29 mouse cellular contexts compared by ENCODE assay signal in the genomic region with DNA sequence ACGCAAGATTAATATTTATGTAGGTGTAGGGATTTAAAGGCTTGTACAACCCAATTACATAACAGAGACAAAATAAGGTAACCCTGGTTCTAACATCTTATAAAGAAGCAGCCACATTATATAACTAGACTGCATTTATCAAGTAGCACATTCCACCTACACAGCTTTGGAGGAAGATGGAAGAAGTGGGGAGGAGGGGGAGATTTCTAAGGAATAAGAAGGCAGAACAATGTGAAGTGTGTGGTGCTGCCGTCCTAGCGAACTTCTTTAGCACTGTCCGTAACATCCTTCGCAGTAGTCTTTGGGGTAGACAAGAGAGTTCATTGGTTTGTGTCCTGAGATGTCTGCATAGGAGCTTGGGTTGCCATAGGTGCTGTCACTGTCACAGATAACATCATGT.
A peak's percentile ranks its signal among the peaks of the same experiment; 100 is the strongest.
DNase-seq lines count a peak whose midpoint lies in the region; ATAC-seq and TF ChIP-seq lines count a peak whose summit lies in the region.
"Had no signal": no experiment of that assay in that cellular context is flagged by ENCODE, and none has a peak within 500 bp of the region (broad histone marks: within the 10 kb centered on the region; RNA-seq: fewer than 3 reads in every experiment).

No protein-coding gene starts in this region.

- TF ChIP-seq POLR2A in olfactory bulb, adult 2 months (IDR thresholded peaks at IDR 0.05; ENCODE audit: insufficient read depth, low read depth, low read length) = no peak

- H3K27ac ChIP-seq in left cerebral cortex, adult 2 months = peak overlapping the region; percentile 82
- H3K27ac ChIP-seq in olfactory bulb, adult 2 months (ENCODE audit: insufficient read depth, low read depth, low read length) = 0 out of 2 replicates have a peak overlapping the region, but pooled peaks have one; percentile 4
- H3K27ac ChIP-seq: embryonic facial prominence, embryonic 10.5 days; embryonic facial prominence, embryonic 13.5 days; forebrain, embryonic 12.5 days; forebrain, embryonic 15.5 days; heart, embryonic 15.5 days; hindbrain, embryonic 10.5 days; hindbrain, embryonic 13.5 days had no signal

- DNase-seq in frontal cortex, postnatal 36 days (ENCODE audit: low spot score in 2 of 2) = peak; percentile 36 to 57
- no peak for DNase-seq in frontal cortex, postnatal 10 days (ENCODE audit: low spot score in 2 of 2)
- peak in 1 of 2 experiments; percentile 15 for DNase-seq in left cerebral cortex, adult 2 months (ENCODE audit: extremely low spot score in 1 of 2, low spot score in 2 of 2)
- no peak for DNase-seq in left cerebral cortex, postnatal 4 days
- peak; percentile 79 for DNase-seq in brain, adult 2 months (ENCODE audit: low read depth, low spot score)
- DNase-seq: adrenal gland, adult 2 months; adrenal gland, postnatal 14 days; cerebellum, adult 11-12 months; cerebellum, adult 8-10 months; cerebellum, postnatal 10 days; cerebellum, postnatal 36 days; embryo, embryonic 11 days; gastrocnemius, postnatal 25 days; heart, adult 18-20 months; heart, postnatal 10 days; heart, postnatal 36 days had no signal

- WGBS in olfactory bulb, adult 2 months = 66% methylated on average over 5 of the region's 5 CpGs

- no peak overlapping the region for H3K4me3 ChIP-seq in left cerebral cortex, adult 2 months
- H3K4me3 ChIP-seq in olfactory bulb, adult 2 months (ENCODE audit: insufficient read depth, low read depth, low read length) = no peak overlapping the region
- H3K4me3 ChIP-seq: embryonic facial prominence, embryonic 10.5 days; embryonic facial prominence, embryonic 13.5 days; erythroblast, embryonic 14.5 days; forebrain, embryonic 12.5 days; forebrain, embryonic 15.5 days; heart, embryonic 12.5 days; heart, embryonic 15.5 days; hindbrain, embryonic 10.5 days; hindbrain, embryonic 13.5 days had no signal

- ATAC-seq in monocyte, adult 5-6 weeks (replicated peaks; ENCODE audit: insufficient number of reproducible peaks, low FRiP score, low TSS enrichment, poor library complexity, severe bottlenecking) = no peak
- ATAC-seq: CD4-positive, CD25-positive, alpha-beta regulatory T cell, adult 4 months; forebrain, embryonic 15.5 days; hindbrain, embryonic 16.5 days had no signal

- H3K4me1 ChIP-seq in olfactory bulb, adult 2 months (ENCODE audit: control insufficient read depth, insufficient read depth, low read length) = no peaks in the 10 kb centered on the region
- H3K4me1 ChIP-seq: forebrain, embryonic 12.5 days; forebrain, embryonic 15.5 days; heart, embryonic 12.5 days; heart, embryonic 15.5 days; hindbrain, embryonic 10.5 days; hindbrain, embryonic 13.5 days had no signal

- intact Hi-C loops in left cerebral cortex, adult 2 months (cut with DNase I) = loop anchor here (5.0 kb wide), 2 partner anchors 50 to 110 kb away; a partner anchor contains a TSS
- intact Hi-C loops in left cerebral cortex, postnatal 4 days (cut with DNase I) = no loop called here

- no peak for TF ChIP-seq CTCF in left cerebral cortex, adult 2 months (IDR thresholded peaks at IDR 0.05)
- no peak for TF ChIP-seq CTCF in olfactory bulb, adult 2 months (IDR thresholded peaks at IDR 0.05; ENCODE audit: insufficient read depth, low read depth, low read length)

Comparison
In these comparisons a context has a peak if more than half of its experiments do, and no peak if none do; other contexts are left out.
1. DNase-seq: peak in frontal cortex, postnatal 36 days (2 of 2) and brain, adult 2 months (single experiment); none in frontal cortex, postnatal 10 days (0 of 2) and left cerebral cortex, postnatal 4 days (single experiment).